Mouse (Mus musculus) CH12.LX (cell line): Measurements from ENCODE around the gene Taf1.

Source experiments
- CTCF ChIP-seq, 2 experiments: IDR thresholded peaks in 1 of 2; conservative IDR thresholded peaks in 1 of 2; 2 replicates each; pipeline ENCODE4 v1.5.1; 2011 to 2012; ENCODE audit warnings: low read depth in 2 of 2, low read length in 2 of 2, improper control_type of control experiment in 1 of 2, inconsistent platforms in 1 of 2, mild to moderate bottlenecking in 1 of 2, moderate library complexity in 1 of 2
- E2F4 ChIP-seq: IDR thresholded peaks from 2 replicates; pipeline ENCODE4 v1.6.1; 2011; ENCODE audit warnings: low read depth, low read length, improper control_type of control experiment; ENCODE audit not compliant: insufficient replicate concordance
- HCFC1 ChIP-seq: IDR thresholded peaks from 2 replicates; pipeline ENCODE4 v1.6.1; 2012; ENCODE audit warnings: low read depth, mild to moderate bottlenecking, inconsistent platforms, low read length, improper control_type of control experiment
- MAFK ChIP-seq: IDR thresholded peaks from 2 replicates; pipeline ENCODE4 v1.6.1; 2011; ENCODE audit warnings: low read length, improper control_type of control experiment; ENCODE audit not compliant: insufficient replicate concordance
- MXI1 ChIP-seq: IDR thresholded peaks from 2 replicates; pipeline ENCODE4 v1.6.1; 2011; ENCODE audit warnings: mild to moderate bottlenecking, low read depth, low read length, improper control_type of control experiment
- POLR2A ChIP-seq: IDR thresholded peaks from 2 replicates; pipeline ENCODE4 v1.6.1; 2011; ENCODE audit warnings: low read depth, mild to moderate bottlenecking, improper control_type of control experiment, low read length
- TBP ChIP-seq: conservative IDR thresholded peaks from 2 replicates; pipeline ENCODE4 v1.6.1; 2011; ENCODE audit warnings: low read depth, low read length, improper control_type of control experiment
- USF1 ChIP-seq: IDR thresholded peaks from 2 replicates; pipeline ENCODE4 v1.6.1; 2014; ENCODE audit warnings: low read depth, mild to moderate bottlenecking, inconsistent platforms, low read length, improper control_type of control experiment
- ZKSCAN1 ChIP-seq: IDR thresholded peaks from 2 replicates; pipeline ENCODE4 v1.6.1; 2012; ENCODE audit warnings: low read depth, inconsistent platforms, low read length, improper control_type of control experiment, borderline replicate concordance

DNA sequence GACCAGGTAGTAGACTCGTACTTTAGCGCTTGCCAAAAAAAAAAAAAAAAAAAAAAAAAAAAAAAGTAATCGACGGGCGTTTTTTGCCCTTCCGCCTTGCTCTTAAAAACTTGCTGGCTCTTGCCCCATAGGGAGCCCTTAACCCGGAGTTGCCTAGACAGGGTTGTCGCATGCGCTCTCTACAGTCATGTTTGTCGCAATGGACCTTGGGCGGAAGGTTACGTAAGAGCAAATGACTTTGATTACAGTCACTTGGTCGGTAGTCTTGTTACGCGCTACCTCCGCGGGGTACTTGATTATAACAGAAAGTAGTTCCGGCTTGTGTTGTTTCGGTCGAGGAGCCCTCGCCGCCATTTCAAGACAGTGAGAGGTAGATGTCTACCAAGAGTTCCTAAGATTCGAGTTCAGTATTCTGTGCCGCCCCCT lies 107.2 kb downstream of the Taf1 start, which contains the start of gene Ogt:
- TF ChIP-seq CTCF (conservative IDR thresholded peaks at IDR 0.05 in 1 of 2, IDR thresholded peaks at IDR 0.05 in 1 of 2; ENCODE audit: low read depth in 2 of 2, low read length in 2 of 2) (no peak), HCFC1 (peak; percentile 71), TBP (peak; percentile 96), ZKSCAN1 (no peak; the same call in 1 of the 2 replicates), MAFK (no peak), POLR2A (peak; percentile 80), USF1 (no peak), E2F4 (no peak), MXI1 (no peak)
